Mouse (Mus musculus): ENCODE measurements around the gene Ddx41. TPM values are rescaled to one million over a fixed set of nuclear protein-coding genes. Genes with fewer than 3 reads are reported as not detected.

Gene Ddx41
- total RNA-seq, 2 experiments from 2014 or later: 63.7 to 65.7 TPM

GRCm38 (mm10) chr13:55513111-55513748, 23.2 kb downstream of the Ddx41 start, which contains the start of gene Pdlim7:
TSS of gene Pdlim7 (minus strand) at chr13:55513676.
- DNase-seq (ENCODE audit: extremely low spot score in 1 of 2, low spot score in 2 of 2): peak; percentile 85 to 90
- Histone ChIP-seq H3K27ac (peak within 1 kb of the TSS; percentile 91), H3K4me3 (peak within 1 kb of the TSS; percentile 70)
- TF ChIP-seq CTCF (IDR thresholded peaks at IDR 0.05): peak; percentile 94
- intact Hi-C loops (cut with DNase I): loop anchor here (1.0 to 2.0 kb wide), 3 partner anchors 24 to 108 kb away; partner anchors contain the start of gene Dbn1

- DNase-seq (ENCODE audit: extremely low spot score in 1 of 2, low spot score in 2 of 2): no peak
- Histone ChIP-seq H3K4me3 (peak overlapping the region; percentile 70), H3K27ac (peak overlapping the region; percentile 91)
- intact Hi-C loops (cut with DNase I): loop anchor here (1.0 to 2.0 kb wide), 3 partner anchors 24 to 107 kb away; partner anchors contain the start of gene Dbn1
- no peak for TF ChIP-seq CTCF (IDR thresholded peaks at IDR 0.05)
Observed at GRCm38 (mm10) chr13:55512379-55513031, 24.0 kb downstream of the Ddx41 start.

DNA sequence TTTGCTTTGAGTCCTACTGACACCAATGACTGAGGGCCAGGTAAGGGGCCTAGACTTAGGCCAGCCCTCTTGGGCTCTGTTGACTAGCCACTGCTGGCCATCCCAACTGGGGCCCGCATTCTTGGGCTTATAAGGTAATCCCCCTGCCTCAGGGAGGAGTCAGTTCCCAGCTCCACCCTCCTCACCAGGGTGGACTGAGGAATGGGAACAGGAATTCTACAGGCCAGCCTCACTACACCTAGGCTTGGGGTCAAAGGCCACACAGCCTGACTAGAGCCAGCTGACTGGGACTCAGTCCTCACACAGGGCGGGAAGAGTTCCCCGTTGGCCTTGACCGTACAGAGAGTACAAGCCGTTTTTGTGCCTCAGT, 25.0 kb downstream of the Ddx41 start:
- Histone ChIP-seq H3K27ac (peak overlapping the region; percentile 69), H3K4me3 (peak overlapping the region; percentile 70)
- no peak for TF ChIP-seq CTCF (IDR thresholded peaks at IDR 0.05)
- no peak for DNase-seq (ENCODE audit: extremely low spot score in 1 of 2, low spot score in 2 of 2)
- intact Hi-C loops (cut with DNase I): no loop called here

DNA sequence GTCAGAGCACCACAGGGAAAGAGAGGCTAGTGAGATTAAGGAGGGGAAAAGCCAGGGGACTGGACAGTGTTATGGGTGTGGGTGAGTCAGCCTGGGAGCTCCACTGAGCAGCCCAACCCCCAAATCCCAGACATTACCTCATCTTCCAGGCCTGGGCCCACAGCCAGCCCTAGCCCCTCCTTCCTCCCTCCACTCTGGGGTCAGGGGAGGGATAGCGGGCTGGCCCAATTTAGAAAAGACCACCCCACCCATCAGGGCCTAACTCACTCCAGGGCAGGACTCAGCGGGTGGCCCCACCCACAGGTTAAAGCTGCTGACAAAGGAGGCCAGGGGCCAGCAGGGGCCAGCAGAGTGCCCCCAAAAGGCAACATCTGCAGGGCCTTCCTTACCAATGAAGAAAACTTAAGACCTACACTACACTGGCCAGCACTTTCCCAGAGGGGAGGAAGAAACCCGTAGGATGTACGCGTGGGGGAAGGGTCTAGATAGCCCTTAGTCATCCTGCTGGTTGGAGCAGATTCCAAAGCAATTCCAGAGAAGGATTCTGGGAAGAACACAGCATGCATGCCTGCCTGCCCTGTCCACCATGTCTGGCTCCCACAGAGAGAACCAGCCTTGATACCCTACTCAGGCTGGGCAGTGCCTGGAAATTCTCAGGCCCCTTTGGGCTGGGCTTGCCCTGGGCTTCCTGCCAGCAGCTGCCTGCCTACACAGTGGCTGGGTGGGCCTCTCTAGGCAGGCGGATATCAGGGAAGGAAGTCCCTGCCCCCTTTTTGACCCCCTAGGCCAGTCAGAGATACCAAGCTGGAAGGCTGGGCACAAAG, 25.6 kb downstream of the Ddx41 start:
- Histone ChIP-seq H3K4me3 (no peak overlapping the region; the same call in 1 of the 2 replicates), H3K27ac (peak overlapping the region; percentile 69)
- DNase-seq (ENCODE audit: extremely low spot score in 1 of 2, low spot score in 2 of 2): no peak
- no peak; the same call in 1 of the 2 replicates for TF ChIP-seq CTCF (IDR thresholded peaks at IDR 0.05)
- intact Hi-C loops (cut with DNase I): no loop called here

DNA sequence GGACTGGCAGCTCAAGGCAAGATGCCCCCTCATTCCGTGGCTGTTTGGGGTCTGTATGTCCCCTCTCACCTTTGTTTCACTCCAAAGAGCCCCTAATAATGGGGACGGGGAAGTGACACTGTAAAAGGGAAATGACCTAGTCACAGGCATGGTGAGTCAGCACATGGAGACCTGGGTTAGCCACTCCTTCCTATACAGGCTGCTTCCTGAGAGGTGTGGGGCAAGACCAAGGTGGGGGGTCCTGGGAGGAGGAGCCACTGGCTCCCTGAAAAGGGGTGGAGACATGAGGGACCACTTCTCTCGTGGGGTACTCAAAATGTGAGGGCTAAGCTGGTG, 26.2 kb downstream of the Ddx41 start:
- TF ChIP-seq CTCF (IDR thresholded peaks at IDR 0.05): no peak
- no peak for DNase-seq (ENCODE audit: extremely low spot score in 1 of 2, low spot score in 2 of 2)
- H3K4me3 ChIP-seq: no peak overlapping the region
- no peak overlapping the region for H3K27ac ChIP-seq
- intact Hi-C loops (cut with DNase I): no loop called here

- no peak overlapping the region for H3K4me3 ChIP-seq
- intact Hi-C loops (cut with DNase I): no loop called here
- DNase-seq (ENCODE audit: extremely low spot score in 1 of 2, low spot score in 2 of 2): no peak
- no peak overlapping the region for H3K27ac ChIP-seq
- TF ChIP-seq CTCF (IDR thresholded peaks at IDR 0.05): no peak
Observed at GRCm38 (mm10) chr13:55508531-55508930, 27.9 kb downstream of the Ddx41 start.

DNA sequence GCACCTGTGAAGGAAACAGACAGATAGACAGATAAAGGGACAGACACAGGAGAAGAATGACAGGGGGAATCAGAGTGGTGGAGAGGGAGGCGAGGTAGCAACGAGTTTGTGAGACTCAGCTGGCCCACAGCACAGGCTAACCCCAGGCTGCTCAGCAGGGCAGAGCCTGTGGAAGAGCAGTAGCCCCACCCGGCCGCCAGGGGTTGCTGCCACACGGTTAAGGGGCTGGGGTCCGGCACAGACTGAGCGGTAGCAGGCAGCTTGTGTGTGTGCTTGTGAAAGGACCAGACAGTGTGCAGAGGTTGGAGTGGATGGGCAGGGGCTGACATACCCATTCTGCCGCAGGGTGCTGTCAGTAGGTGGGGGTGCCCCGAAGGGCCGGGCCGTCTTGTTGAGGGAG, 28.6 kb downstream of the Ddx41 start:
- no peak for DNase-seq (ENCODE audit: extremely low spot score in 1 of 2, low spot score in 2 of 2)
- Histone ChIP-seq H3K27ac (no peak overlapping the region), H3K4me3 (no peak overlapping the region)
- peak; percentile 10 for TF ChIP-seq CTCF (IDR thresholded peaks at IDR 0.05)
- intact Hi-C loops (cut with DNase I): no loop called here

DNA sequence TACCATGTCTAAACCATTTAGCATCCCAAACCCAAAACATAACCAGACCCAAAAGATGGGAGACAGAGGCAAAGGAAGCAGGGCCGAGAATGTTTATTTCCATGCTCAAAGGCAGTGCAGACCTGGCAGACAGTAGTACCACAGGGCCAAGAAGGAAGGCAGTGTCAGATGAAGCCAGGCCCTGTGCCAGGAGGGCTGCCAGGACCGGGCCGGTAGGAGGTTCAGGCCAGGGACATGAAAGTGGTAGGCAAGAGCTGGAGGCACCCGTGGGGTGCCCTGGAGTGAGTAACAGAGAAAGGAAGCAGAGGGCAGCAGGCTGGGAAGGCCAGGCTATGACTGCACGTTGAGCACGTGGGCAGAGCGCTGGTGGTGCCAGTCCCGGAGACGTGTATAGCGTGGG, 29.8 kb downstream of the Ddx41 start:
- no peak for TF ChIP-seq CTCF (IDR thresholded peaks at IDR 0.05)
- no peak overlapping the region for H3K27ac ChIP-seq
- intact Hi-C loops (cut with DNase I): no loop called here
- H3K4me3 ChIP-seq: no peak overlapping the region
- no peak for DNase-seq (ENCODE audit: extremely low spot score in 1 of 2, low spot score in 2 of 2)

DNA sequence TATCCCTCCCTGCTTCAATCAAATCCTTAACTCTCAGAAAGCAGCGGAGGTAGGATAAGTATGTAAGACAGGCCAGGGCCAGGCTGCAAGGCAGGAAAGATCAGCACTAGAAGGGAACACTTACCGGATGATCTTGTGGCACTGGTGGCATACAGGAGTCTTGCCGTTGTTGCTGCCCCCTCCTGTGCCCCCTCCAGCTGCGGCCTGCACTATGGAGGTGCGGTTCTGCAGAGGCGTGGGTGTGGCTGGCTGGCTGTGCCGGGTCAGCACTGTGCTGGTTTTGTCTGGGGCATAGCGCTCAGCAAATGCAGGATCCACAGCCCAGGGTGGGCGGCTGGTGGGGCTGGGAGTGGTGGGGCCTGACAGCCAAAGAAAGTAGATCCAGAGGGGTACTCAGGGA, 30.6 kb downstream of the Ddx41 start:
- no peak overlapping the region for H3K4me3 ChIP-seq
- DNase-seq (ENCODE audit: extremely low spot score in 1 of 2, low spot score in 2 of 2): no peak
- TF ChIP-seq CTCF (IDR thresholded peaks at IDR 0.05): no peak
- H3K27ac ChIP-seq: no peak overlapping the region
- intact Hi-C loops (cut with DNase I): no loop called here

DNA sequence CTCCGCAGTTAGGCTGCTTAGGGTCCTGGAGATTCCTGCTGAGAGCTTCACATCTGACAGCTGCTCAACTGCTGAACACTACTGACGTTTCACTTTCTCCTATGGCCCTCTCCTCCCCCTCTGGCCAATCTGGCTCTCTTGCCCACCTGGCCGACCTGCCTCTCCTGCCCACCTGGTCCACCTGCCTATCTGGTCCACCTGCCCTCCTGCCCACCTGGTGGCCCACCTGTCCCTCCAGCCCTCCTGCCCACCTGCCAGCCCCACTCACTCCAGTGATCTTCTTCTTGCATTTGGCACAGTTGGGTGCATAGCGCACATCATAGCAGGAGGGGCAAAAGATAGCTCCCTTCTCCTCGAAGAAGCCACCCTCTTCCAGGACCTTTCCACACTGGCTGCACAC, 32.1 kb downstream of the Ddx41 start:
- no peak overlapping the region for H3K4me3 ChIP-seq
- DNase-seq (ENCODE audit: extremely low spot score in 1 of 2, low spot score in 2 of 2): no peak
- H3K27ac ChIP-seq: no peak overlapping the region
- intact Hi-C loops (cut with DNase I): no loop called here
- TF ChIP-seq CTCF (IDR thresholded peaks at IDR 0.05): no peak

DNA sequence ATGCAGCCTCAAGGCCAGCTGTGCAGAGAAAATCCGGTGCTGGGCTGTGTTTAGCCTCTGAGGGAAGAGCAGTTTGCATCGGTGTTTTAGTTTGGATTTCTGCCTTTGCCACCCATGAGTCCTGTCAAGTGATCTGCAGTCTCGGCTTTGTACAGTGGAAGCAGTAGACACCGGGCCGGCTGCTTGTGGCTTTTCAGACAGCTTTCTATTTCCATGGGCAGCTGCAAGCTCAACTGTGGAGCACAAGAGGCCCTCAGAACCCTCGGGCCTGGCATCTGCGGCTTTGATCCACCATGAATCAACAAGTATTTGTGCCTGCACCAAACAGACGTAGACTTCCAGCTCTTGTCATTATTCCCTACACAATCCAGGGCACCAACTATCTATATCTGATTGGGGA, 34.1 kb downstream of the Ddx41 start:
- no peak for TF ChIP-seq CTCF (IDR thresholded peaks at IDR 0.05)
- intact Hi-C loops (cut with DNase I): no loop called here
- no peak overlapping the region for H3K27ac ChIP-seq
- DNase-seq (ENCODE audit: extremely low spot score in 1 of 2, low spot score in 2 of 2): no peak
- H3K4me3 ChIP-seq: no peak overlapping the region

DNA sequence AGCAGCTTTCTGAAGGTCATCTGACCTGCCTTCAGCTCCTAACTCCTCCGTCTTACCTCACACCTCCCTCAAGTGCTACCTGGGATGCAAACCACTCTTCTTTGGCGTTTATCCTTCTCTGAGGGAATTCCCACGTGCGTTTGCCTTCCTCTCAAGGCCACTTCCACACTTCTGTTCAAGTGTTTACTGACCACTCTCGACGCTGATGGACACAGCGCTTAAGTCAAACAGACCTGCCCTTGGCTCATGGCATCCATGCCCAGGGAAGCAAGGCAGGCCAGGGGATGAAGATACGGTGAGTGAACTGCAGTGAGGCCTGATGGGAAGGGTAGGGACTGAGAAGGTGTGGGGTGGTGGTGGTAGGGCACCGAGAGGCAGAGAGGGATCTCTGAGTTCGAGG, 35.9 kb downstream of the Ddx41 start:
- no peak for DNase-seq (ENCODE audit: extremely low spot score in 1 of 2, low spot score in 2 of 2)
- Histone ChIP-seq H3K4me3 (no peak overlapping the region), H3K27ac (no peak overlapping the region)
- TF ChIP-seq CTCF (IDR thresholded peaks at IDR 0.05): no peak
- intact Hi-C loops (cut with DNase I): no loop called here

Data from left cerebral cortex, adult 2 months (tissue).